ENCODE assay signal across 9 mouse cellular contexts in the genomic region with DNA sequence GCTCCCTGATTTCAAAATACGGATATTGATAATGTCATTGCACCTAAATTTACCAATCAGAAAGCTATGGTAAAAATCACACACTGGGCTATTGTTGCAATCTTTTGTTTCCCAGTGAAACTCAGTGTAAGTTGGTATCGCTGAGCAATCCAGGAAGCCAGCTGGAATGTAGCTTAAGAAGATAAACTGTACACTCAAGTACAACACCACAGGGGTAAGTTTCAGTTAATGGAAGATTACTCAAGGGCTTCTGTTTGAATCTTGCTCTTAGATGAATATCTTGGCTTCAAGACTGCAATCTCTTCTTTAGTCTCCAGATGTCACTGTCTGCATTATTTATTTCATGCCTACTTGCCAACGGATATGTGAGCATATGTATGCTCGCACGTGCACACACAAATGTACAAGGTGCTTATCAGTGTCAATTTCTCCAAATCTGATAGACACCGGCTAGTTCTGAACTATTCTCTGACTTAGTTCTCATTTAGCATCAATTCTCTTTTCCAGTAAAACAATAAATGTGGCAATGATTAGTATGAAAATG.
A peak's percentile ranks its signal among the peaks of the same experiment; 100 is the strongest.
DNase-seq lines count a peak whose midpoint lies in the region; TF ChIP-seq lines count a peak whose summit lies in the region.
"Had no signal": no experiment of that assay in that cellular context is flagged by ENCODE, and none has a peak within 500 bp of the region (broad histone marks: within the 10 kb centered on the region; RNA-seq: fewer than 3 reads in every experiment).

No protein-coding gene starts in this region.

- 0 out of 2 replicates have a peak, but pooled peaks have one; percentile 36 for TF ChIP-seq CTCF in liver, adult 2 months (IDR thresholded peaks at IDR 0.05; ENCODE audit: low read depth, low read length)

- H3K4me3 ChIP-seq in liver, adult 2 months (ENCODE audit: insufficient read depth, low read depth, low read length): no peak overlapping the region

- no peak overlapping the region for H3K27ac ChIP-seq in liver, adult 2 months (replicated peaks; ENCODE audit: insufficient read depth, low read depth, low read length)

- no peak overlapping the region for H3K9ac ChIP-seq in liver, adult 2 months (ENCODE audit: low read depth, low read length)

- no peak for TF ChIP-seq POLR2A in liver, adult 2 months (IDR thresholded peaks at IDR 0.05; ENCODE audit: extremely low read depth, insufficient read depth, low read length)

- H3K4me1 ChIP-seq in liver, adult 2 months (ENCODE audit: control insufficient read depth, insufficient read depth, low read length): no peaks in the 10 kb centered on the region

- no peaks in the 10 kb centered on the region for H3K36me3 ChIP-seq in liver, adult 2 months (ENCODE audit: control insufficient read depth, insufficient read depth, low read length)
- H3K36me3 ChIP-seq: G1E had no signal

- H3K27me3 ChIP-seq in liver, adult 2 months (ENCODE audit: control insufficient read depth, insufficient read depth, low read length): no peaks in the 10 kb centered on the region

- peak; percentile 45 for DNase-seq in cerebellum, adult 9-10 months
- DNase-seq in cerebellum, adult 9-11 months: no peak
- peak; percentile 36 for DNase-seq in liver, adult 2 months (ENCODE audit: extremely low read depth, low read depth, low spot score)
- no peak for DNase-seq in liver
- DNase-seq in cerebellum, postnatal 10 days: peak; percentile 34 to 65
- DNase-seq in hindlimb bud, embryonic 11.5 days (ENCODE audit: extremely low spot score, low read depth, low spot score): peak; percentile 12
- no peak for DNase-seq in adrenal gland, postnatal 25 days
- no peak for DNase-seq in ovary, postnatal 10 days (ENCODE audit: low spot score)

- H3K79me2 ChIP-seq in liver, adult 2 months (ENCODE audit: control insufficient read depth, insufficient read depth, low read length): no peaks in the 10 kb centered on the region

- WGBS in liver, adult 2 months: 41% methylated on average over 6 of the region's 6 CpGs

Comparison
In these comparisons a context has a peak if more than half of its experiments do, and no peak if none do; other contexts are left out.
1. DNase-seq: peak in cerebellum, adult 9-10 months (single experiment), liver, adult 2 months (single experiment), cerebellum, postnatal 10 days (2 of 2) and hindlimb bud, embryonic 11.5 days (single experiment); none in cerebellum, adult 9-11 months (single experiment), liver (single experiment), adrenal gland, postnatal 25 days (single experiment) and ovary, postnatal 10 days (single experiment).